Mouse (Mus musculus) kidney, embryonic 14.5 days (tissue): ENCODE data around the gene Pdilt. TPM values are rescaled to one million over a fixed set of nuclear protein-coding genes. Genes with fewer than 3 reads are reported as not detected.

ENCODE experiments used
- ATAC-seq: fragments of 200-750 bp; cut with Nextera tagmentation; 2 replicates; pipeline ENCODE4 v1.8.0; 2017; ENCODE audit warnings: moderate number of reproducible peaks, mild to moderate bottlenecking, moderate TSS enrichment, moderate library complexity; ENCODE audit not compliant: low FRiP score, low TSS enrichment
- H3K27ac ChIP-seq: fragments of 300-500 bp; sonication (generic); 2 replicates; pipeline ENCODE4 v1.5.1; 2014; ENCODE audit warnings: low read depth, mild to moderate bottlenecking, low read length, moderate library complexity, mixed read lengths
- H3K27me3 ChIP-seq: fragments of 300-500 bp; sonication (generic); 2 replicates; pipeline ENCODE4 v1.6.1; 2014; ENCODE audit warnings: mild to moderate bottlenecking, low read length; ENCODE audit not compliant: control insufficient read depth, insufficient read depth
- H3K36me3 ChIP-seq: fragments of 300-500 bp; sonication (generic); 2 replicates; pipeline ENCODE4 v1.6.1; 2014; ENCODE audit warnings: low read length, mixed read lengths; ENCODE audit not compliant: control insufficient read depth, insufficient read depth
- H3K4me1 ChIP-seq: fragments of 300-500 bp; sonication (generic); 2 replicates; pipeline ENCODE4 v1.6.1; 2014; ENCODE audit warnings: low read length, mixed read lengths; ENCODE audit not compliant: control insufficient read depth, insufficient read depth
- H3K4me2 ChIP-seq: fragments of 300-500 bp; sonication (generic); replicated peaks from 2 replicates; pipeline ENCODE4 v1.6.1; 2014; ENCODE audit warnings: low read depth, mild to moderate bottlenecking, low read length
- H3K4me3 ChIP-seq: fragments of 300-500 bp; sonication (generic); 2 replicates; pipeline ENCODE4 v1.5.1; 2014; ENCODE audit warnings: mild to moderate bottlenecking, low read length
- H3K9ac ChIP-seq: fragments of 300-500 bp; sonication (generic); 2 replicates; pipeline ENCODE4 v1.6.1; 2014; ENCODE audit warnings: low read depth, mild to moderate bottlenecking, low read length, moderate library complexity
- H3K9me3 ChIP-seq: fragments of 300-500 bp; sonication (generic); 2 replicates; pipeline ENCODE4 v1.6.1; 2016; ENCODE audit warnings: low read length; ENCODE audit not compliant: control insufficient read depth
- WGBS: fragments of 180-500 bp; shearing (Covaris S2); extraction: QIAGEN DNeasy Blood & Tissue Kit; methylation state at CpG from one replicate; pipeline ENCODE4 v1.1.7; 2014; 5-methylcytosine and 5-hydroxymethylcytosine counted together
- polyA plus RNA-seq: library from polyadenylated mRNA; unstranded; fragments of >200 nt; fragmentation: Nextera tagmentation; extraction: Ambion mirVana; gene quantifications from 2 replicates; pipeline ENCODE4 v1.2.1, GENCODE M21; 2014

Gene Pdilt
- polyA plus RNA-seq, 1 experiment from 2014 or later: not detected

- no peak for ATAC-seq
- H3K9ac ChIP-seq: no peak within 1 kb of the TSS
- H3K27ac ChIP-seq: no peak within 1 kb of the TSS
- no peaks in the 10 kb centered on the region for H3K4me1 ChIP-seq
- no peaks in the 10 kb centered on the region for H3K9me3 ChIP-seq
- H3K27me3 ChIP-seq: no peaks in the 10 kb centered on the region
- no peaks in the 10 kb centered on the region for H3K36me3 ChIP-seq
- WGBS: 72% methylated on average over 5 of the region's 5 CpGs
- no peak within 1 kb of the TSS for H3K4me3 ChIP-seq
- H3K4me2 ChIP-seq: no peak within 1 kb of the TSS
These were observed 4.1 kb downstream of the Pdilt start, which contains the start of gene Acsm5 for GRCm38 (mm10) chr7:119519163-119519562. Acsm5 (plus strand) TSS chr7:119519463.

- H3K27me3 ChIP-seq: no peaks in the 10 kb centered on the region
- no peaks in the 10 kb centered on the region for H3K4me1 ChIP-seq
- no peaks in the 10 kb centered on the region for H3K36me3 ChIP-seq
- H3K4me2 ChIP-seq: no peak overlapping the region
- no peak for ATAC-seq
- no peaks in the 10 kb centered on the region for H3K9me3 ChIP-seq
- no peak overlapping the region for H3K4me3 ChIP-seq
- no peak overlapping the region for H3K9ac ChIP-seq
- no peak overlapping the region for H3K27ac ChIP-seq
- WGBS: 81% methylated on average over 7 of the region's 7 CpGs
These were observed 7.1 kb downstream of the Pdilt start for GRCm38 (mm10) chr7:119516272-119516558.

- WGBS: 61% methylated on average over 10 of the region's 10 CpGs
- Histone ChIP-seq H3K4me3 (no peak overlapping the region), H3K4me2 (no peak overlapping the region), H3K27me3 (no peaks in the 10 kb centered on the region), H3K36me3 (no peaks in the 10 kb centered on the region), H3K27ac (no peak overlapping the region), H3K9me3 (no peaks in the 10 kb centered on the region), H3K9ac (no peak overlapping the region), H3K4me1 (no peaks in the 10 kb centered on the region)
- ATAC-seq: no peak; the same call in 1 of the 2 replicates
These were observed 7.6 kb downstream of the Pdilt start for GRCm38 (mm10) chr7:119515492-119516271.

- H3K27ac ChIP-seq: no peak overlapping the region
- no peaks in the 10 kb centered on the region for H3K36me3 ChIP-seq
- H3K4me2 ChIP-seq: no peak overlapping the region
- ATAC-seq: peak; percentile 66; the same call in 1 of the 2 replicates
- H3K9ac ChIP-seq: no peak overlapping the region
- H3K9me3 ChIP-seq: no peaks in the 10 kb centered on the region
- no peaks in the 10 kb centered on the region for H3K4me1 ChIP-seq
- no peaks in the 10 kb centered on the region for H3K27me3 ChIP-seq
- no peak overlapping the region for H3K4me3 ChIP-seq
- 27% methylated on average over 7 of the region's 7 CpGs for WGBS
These were observed 10.2 kb downstream of the Pdilt start for GRCm38 (mm10) chr7:119513056-119513455.

- no peaks in the 10 kb centered on the region for H3K36me3 ChIP-seq
- no peaks in the 10 kb centered on the region for H3K9me3 ChIP-seq
- H3K4me1 ChIP-seq: no peaks in the 10 kb centered on the region
- H3K27ac ChIP-seq: no peak overlapping the region
- H3K4me3 ChIP-seq: no peak overlapping the region
- no peak for ATAC-seq
- 81% methylated on average over 3 of the region's 4 CpGs for WGBS
- no peak overlapping the region for H3K9ac ChIP-seq
- H3K27me3 ChIP-seq: no peaks in the 10 kb centered on the region
- H3K4me2 ChIP-seq: no peak overlapping the region
These were observed 12.1 kb downstream of the Pdilt start for GRCm38 (mm10) chr7:119511143-119511542.

GRCm38 (mm10) chr7:119490041-119490780 lies 33.1 kb downstream of the Pdilt start:
- Histone ChIP-seq H3K9me3 (no peaks in the 10 kb centered on the region), H3K27me3 (no peaks in the 10 kb centered on the region)
- no peak for ATAC-seq

GRCm38 (mm10) chr7:119486683-119487082 lies 36.6 kb downstream of the Pdilt start:
- Histone ChIP-seq H3K4me3 (no peak overlapping the region), H3K27ac (no peak overlapping the region), H3K9ac (no peak overlapping the region), H3K36me3 (no peaks in the 10 kb centered on the region), H3K4me1 (no peaks in the 10 kb centered on the region), H3K9me3 (no peaks in the 10 kb centered on the region), H3K4me2 (no peak overlapping the region), H3K27me3 (no peaks in the 10 kb centered on the region)
- WGBS: 92% methylated on average over 5 of the region's 5 CpGs
- no peak for ATAC-seq

More at GRCm38 (mm10) chr7:119490041-119490780, 33.1 kb downstream of the Pdilt start:
- H3K9ac ChIP-seq: no peak overlapping the region
- no peaks in the 10 kb centered on the region for H3K36me3 ChIP-seq
- H3K27ac ChIP-seq: no peak overlapping the region
- H3K4me3 ChIP-seq: no peak overlapping the region
- no peak overlapping the region for H3K4me2 ChIP-seq
- no peaks in the 10 kb centered on the region for H3K4me1 ChIP-seq
- 82% methylated on average over 4 of the region's 4 CpGs for WGBS

- ATAC-seq: no peak
- H3K27ac ChIP-seq: no peak overlapping the region
- H3K4me1 ChIP-seq: no peaks in the 10 kb centered on the region
- no peaks in the 10 kb centered on the region for H3K27me3 ChIP-seq
- H3K4me2 ChIP-seq: no peak overlapping the region
- WGBS: 78% methylated on average over 4 of the region's 4 CpGs
- no peaks in the 10 kb centered on the region for H3K9me3 ChIP-seq
- H3K36me3 ChIP-seq: no peaks in the 10 kb centered on the region
- H3K4me3 ChIP-seq: no peak overlapping the region
- H3K9ac ChIP-seq: no peak overlapping the region
These were observed 39.1 kb downstream of the Pdilt start for GRCm38 (mm10) chr7:119484154-119484553.

GRCm38 (mm10) chr7:119479256-119479655 lies 44.0 kb downstream of the Pdilt start, which contains the start of gene Umod:
Umod (minus strand) TSS chr7:119479282.
- no peak within 1 kb of the TSS for H3K9ac ChIP-seq
- H3K36me3 ChIP-seq: no peaks in the 10 kb centered on the region
- no peak within 1 kb of the TSS for H3K4me2 ChIP-seq
- no peaks in the 10 kb centered on the region for H3K27me3 ChIP-seq
- no peak within 1 kb of the TSS for H3K27ac ChIP-seq
- no peaks in the 10 kb centered on the region for H3K4me1 ChIP-seq
- no peak for ATAC-seq
- H3K4me3 ChIP-seq: no peak within 1 kb of the TSS
- no peaks in the 10 kb centered on the region for H3K9me3 ChIP-seq
